Mouse (Mus musculus) megakaryocyte, embryonic 14.5 days (primary cell): ENCODE results near the gene Ncoa3.

Experiments
- FLI1 ChIP-seq: IDR thresholded peaks from 2 replicates; pipeline ENCODE4 v1.6.1; 2012; ENCODE audit warnings: low read length, inconsistent platforms, mixed read lengths
- GATA1 ChIP-seq: IDR thresholded peaks from 3 replicates; pipeline ENCODE4 v1.6.1; 2012; ENCODE audit warnings: mixed read lengths, low read length, inconsistent platforms, borderline replicate concordance

DNA sequence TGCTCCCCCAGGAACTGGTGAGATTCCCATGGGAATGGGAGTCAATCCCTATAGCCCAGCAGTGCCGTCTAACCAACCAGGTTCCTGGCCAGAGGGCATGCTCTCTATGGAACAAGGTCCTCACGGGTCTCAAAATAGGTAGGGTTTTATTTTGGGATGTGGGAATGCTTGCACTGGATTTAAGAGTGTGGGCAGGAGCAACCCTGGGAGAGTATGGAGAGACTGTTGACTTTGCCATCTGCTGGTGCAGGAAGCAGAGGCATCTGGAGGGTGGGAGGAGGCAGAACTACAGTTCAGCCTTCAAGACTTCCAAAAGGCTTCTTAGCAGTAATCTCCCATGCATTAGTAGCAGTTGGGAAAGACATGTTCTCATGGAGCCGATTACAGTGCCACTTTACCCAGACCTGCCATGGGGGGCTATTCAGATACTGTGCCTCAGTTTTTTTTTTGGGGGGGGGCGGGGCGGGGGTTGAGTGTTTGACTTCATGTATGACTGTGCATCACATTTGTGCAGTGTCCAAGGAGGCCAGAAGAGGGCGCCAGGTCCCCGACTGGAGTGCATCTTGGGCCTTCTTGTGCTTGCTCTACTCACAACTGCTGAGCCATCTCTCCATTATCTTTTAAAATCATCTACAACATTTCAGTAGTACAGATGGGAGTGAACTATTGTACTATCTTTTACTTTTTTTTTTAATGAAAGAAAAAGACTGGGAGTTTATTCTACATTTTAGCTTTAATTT lies 67.4 kb downstream of the Ncoa3 start:
- no peak for TF ChIP-seq GATA1
- TF ChIP-seq FLI1 = no peak
